Mouse (Mus musculus) cerebellum, adult 2 months (tissue): ENCODE measurements at regions not wholly inside any gene's neighbourhood (a gene's known extent, or its start where the extent isn't known, plus 50 kb on each side); places are given as distances from the start of the nearest gene placed in this dataset.

Experiments
- DNase-seq, 2 experiments: peaks; one replicate each; pipeline ENCODE4 v3.0.0; 2021
- H3K27ac ChIP-seq: fragments of 200-500 bp; 2 replicates; pipeline ENCODE4 v1.5.1; 2012; ENCODE audit warnings: low read length, control low read depth, inconsistent platforms; ENCODE audit not compliant: insufficient read depth
- H3K27me3 ChIP-seq: fragments of 200-500 bp; 2 replicates; pipeline ENCODE4 v1.6.1; 2012; ENCODE audit warnings: inconsistent platforms, mild to moderate bottlenecking, low read length, moderate library complexity; ENCODE audit not compliant: control insufficient read depth, insufficient read depth
- H3K4me1 ChIP-seq: fragments of 200-500 bp; 2 replicates; pipeline ENCODE4 v1.6.1; 2011; ENCODE audit warnings: low read length; ENCODE audit not compliant: control insufficient read depth, insufficient read depth
- H3K4me3 ChIP-seq: fragments of 200-500 bp; replicated peaks from 2 replicates; pipeline ENCODE3; 2011; ENCODE audit warnings: mild to moderate bottlenecking, low read depth, low read length, control low read depth; ENCODE audit not compliant: insufficient read depth
- CTCF ChIP-seq: fragments of 200-500 bp; IDR thresholded peaks from 2 replicates; pipeline ENCODE4 v1.5.1; 2011; ENCODE audit warnings: low read depth, mild to moderate bottlenecking, control low read depth, low read length, moderate library complexity, borderline replicate concordance; ENCODE audit not compliant: insufficient read depth
- POLR2A ChIP-seq: fragments of 200-500 bp; IDR thresholded peaks from 2 replicates; pipeline ENCODE4 v1.6.1; 2011; ENCODE audit warnings: low read length, control low read depth, borderline replicate concordance; ENCODE audit not compliant: insufficient read depth
- WGBS: fragments of 180-500 bp; shearing (Covaris S2); methylation state at CpG from one replicate; pipeline ENCODE4 v1.1.7; 2018; 5-methylcytosine and 5-hydroxymethylcytosine counted together

- no peak for DNase-seq
- Histone ChIP-seq H3K4me3 (no peak overlapping the region), H3K27me3 (no peaks in the 10 kb centered on the region), H3K4me1 (no peaks in the 10 kb centered on the region; the same call in 1 of the 2 replicates), H3K27ac (no peak overlapping the region)
- WGBS: 41% methylated on average over 5 of the region's 5 CpGs
- TF ChIP-seq POLR2A: no peak
These were observed 329.0 kb downstream of the Cxcl12 start for GRCm38 (mm10) chr6:117497337-117497736.

DNA sequence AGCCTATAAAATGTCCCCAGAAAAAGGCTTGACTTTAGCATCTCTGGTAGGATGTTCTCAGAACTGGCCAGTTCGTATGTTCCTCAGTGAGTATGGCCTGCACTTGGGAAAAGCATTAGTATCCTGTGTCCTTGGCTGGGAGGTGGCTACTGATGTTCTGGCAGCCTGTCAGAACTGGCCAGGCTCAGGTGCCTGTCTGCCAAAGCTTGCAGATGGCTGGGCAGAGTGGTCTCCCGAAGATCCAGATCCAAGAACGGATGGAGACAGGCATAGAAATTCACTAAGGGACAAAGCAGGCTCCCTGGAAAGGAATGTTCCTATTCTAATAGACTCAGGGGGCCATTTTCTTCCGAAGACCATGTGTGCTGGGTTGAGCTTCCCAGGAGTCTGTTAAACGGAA, 329.6 kb downstream of the Cxcl12 start:
- Histone ChIP-seq H3K27ac (no peak overlapping the region), H3K27me3 (no peaks in the 10 kb centered on the region), H3K4me3 (no peak overlapping the region), H3K4me1 (no peaks in the 10 kb centered on the region; the same call in 1 of the 2 replicates)
- no peak for TF ChIP-seq CTCF
- no peak for TF ChIP-seq POLR2A
- DNase-seq: peak in 1 of 2 experiments; percentile 10
- 23% methylated on average over 5 of the region's 5 CpGs for WGBS

DNA sequence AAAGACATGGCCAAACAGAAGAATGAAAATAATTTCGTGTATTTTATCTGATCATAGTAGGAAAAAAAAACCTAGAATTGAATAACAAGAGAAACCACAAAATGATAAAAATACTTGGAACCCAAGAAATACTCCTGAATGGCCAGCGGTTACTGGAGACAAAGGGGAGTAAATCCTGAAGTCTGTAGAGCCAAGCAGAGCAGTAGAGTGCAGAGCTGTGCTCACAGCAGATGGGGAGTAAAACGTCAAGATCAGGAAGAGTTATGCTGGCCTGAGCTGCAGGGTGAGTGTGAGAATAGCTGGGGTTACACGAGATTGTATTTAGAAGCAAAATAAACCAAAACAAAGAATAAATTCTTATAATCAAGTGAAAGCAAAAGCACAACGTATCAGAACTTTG, 334.0 kb downstream of the Cxcl12 start:
- TF ChIP-seq POLR2A (no peak), CTCF (no peak)

DNA sequence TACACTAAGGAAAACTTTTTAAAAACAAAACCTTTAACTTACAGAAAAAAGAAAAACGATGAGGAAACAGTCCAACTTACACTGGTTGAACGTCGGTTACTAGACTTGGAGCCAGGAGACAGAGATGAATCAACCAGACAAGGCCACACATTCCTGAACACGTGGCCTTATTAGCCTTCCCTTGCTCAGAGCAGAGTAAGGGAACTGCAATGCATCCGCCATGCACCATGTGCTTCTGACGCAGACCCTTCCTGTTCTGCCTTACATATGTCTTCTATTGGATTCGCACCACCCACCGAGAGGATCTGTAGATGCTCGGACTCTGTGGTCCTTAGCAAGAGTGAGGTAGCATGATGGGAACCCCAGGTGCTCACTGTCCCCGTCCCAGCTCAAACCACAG, 336.2 kb upstream of the Zfp637 start:
- H3K27ac ChIP-seq: no peak overlapping the region
- no peak overlapping the region for H3K4me3 ChIP-seq
- H3K27me3 ChIP-seq: no peaks in the 10 kb centered on the region
- WGBS: 86% methylated on average over 10 of the region's 10 CpGs
- DNase-seq: no peak
- TF ChIP-seq CTCF: no peak
- no peak for TF ChIP-seq POLR2A
- H3K4me1 ChIP-seq: no peaks in the 10 kb centered on the region

More for the DNA sequence above, 334.0 kb downstream of the Cxcl12 start:
- Histone ChIP-seq H3K27ac (no peak overlapping the region), H3K4me1 (no peaks in the 10 kb centered on the region; the same call in 1 of the 2 replicates), H3K27me3 (no peaks in the 10 kb centered on the region), H3K4me3 (no peak overlapping the region)
- DNase-seq: no peak
- WGBS: 66% methylated on average over 5 of the region's 5 CpGs

DNA sequence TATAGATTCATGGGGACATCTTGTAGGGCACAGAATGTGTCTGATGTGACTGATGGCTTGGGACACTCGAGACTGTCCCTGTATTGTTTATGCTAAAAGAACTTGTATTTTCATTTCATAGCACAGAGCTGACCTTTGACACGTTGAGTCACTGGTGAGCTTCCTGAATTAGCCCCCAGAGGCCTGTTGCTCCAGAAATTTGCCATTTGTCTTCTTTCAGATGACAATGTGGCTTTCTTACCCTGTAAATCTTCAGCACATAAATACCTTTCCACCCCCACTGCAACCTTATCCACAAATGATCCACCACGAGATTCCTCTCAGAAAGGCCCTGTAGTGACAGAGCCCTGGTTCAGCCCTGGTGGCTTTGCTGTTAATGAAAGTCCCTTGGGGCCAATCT, 335.5 kb upstream of the Zfp637 start:
- DNase-seq: no peak
- H3K4me3 ChIP-seq: no peak overlapping the region
- no peak for TF ChIP-seq POLR2A
- H3K27ac ChIP-seq: no peak overlapping the region
- H3K27me3 ChIP-seq: no peaks in the 10 kb centered on the region
- no peaks in the 10 kb centered on the region for H3K4me1 ChIP-seq
- WGBS: 66% methylated on average over 3 of the region's 3 CpGs

DNA sequence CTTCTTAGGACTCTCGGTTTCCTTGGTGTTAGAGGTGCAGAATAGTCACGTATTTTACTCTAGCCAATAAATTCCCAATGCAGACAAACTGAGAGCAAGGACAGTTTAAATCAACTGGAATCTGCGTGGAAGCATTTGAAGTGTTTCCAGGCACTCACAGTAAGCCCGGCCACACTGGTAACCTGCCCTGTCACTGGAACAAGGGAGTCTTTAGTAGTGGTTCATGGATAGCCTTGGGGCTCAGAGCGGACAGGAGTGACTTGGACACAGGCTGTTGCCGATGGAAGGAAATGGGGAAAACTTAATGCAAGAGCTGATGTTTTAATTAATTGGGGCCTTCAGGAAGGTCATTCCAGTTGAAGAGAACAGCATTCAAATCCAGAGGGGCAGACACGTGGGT, 334.4 kb upstream of the Zfp637 start:
- no peak overlapping the region for H3K4me3 ChIP-seq
- H3K4me1 ChIP-seq: no peaks in the 10 kb centered on the region
- DNase-seq: no peak
- H3K27ac ChIP-seq: no peak overlapping the region
- TF ChIP-seq CTCF: no peak
- TF ChIP-seq POLR2A: no peak
- 83% methylated on average over 7 of the region's 7 CpGs for WGBS
- no peaks in the 10 kb centered on the region for H3K27me3 ChIP-seq

DNA sequence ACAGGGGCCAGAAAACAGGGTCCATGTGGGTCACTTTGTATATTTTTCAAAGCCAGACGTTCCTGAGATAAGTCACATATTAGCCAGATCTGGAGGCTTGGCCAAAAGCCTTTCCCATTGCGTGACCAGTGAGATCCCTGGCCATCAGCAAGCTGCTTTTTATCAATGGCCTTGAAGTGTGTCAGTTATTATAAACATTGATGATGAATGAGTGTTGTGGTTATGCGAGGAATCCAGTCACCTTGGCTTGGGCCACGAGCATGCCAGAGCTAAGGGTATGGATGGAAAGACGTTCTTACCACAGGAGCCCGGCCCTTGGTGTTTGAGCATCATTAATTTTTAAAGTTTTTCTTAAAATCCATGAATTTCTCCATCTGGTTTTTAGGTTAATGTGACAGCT, 332.1 kb upstream of the Zfp637 start:
- no peak overlapping the region for H3K27ac ChIP-seq
- H3K4me1 ChIP-seq: no peaks in the 10 kb centered on the region
- H3K4me3 ChIP-seq: no peak overlapping the region
- no peaks in the 10 kb centered on the region for H3K27me3 ChIP-seq
- no peak for DNase-seq
- WGBS: 87% methylated on average over 6 of the region's 6 CpGs
- TF ChIP-seq POLR2A (no peak), CTCF (no peak)

DNA sequence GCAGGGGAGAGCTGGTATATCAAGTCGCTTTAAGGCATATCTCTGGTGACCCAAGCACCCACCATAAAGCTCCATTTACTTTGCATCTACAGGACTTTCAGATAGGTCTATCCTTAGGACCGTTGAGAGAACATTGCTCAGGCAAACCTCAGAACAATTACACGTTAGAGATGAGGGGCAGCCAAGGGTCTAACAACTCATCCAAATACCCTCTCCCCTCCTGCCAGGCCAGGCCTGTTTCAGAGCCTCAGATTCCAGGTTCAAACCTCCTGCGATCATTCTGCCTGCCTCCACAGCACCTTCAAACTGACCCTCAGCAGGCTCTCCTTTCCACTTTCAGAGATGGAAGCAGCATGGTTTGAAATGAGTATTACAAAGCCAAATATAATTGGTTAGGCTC, 331.0 kb upstream of the Zfp637 start:
- Histone ChIP-seq H3K4me1 (no peaks in the 10 kb centered on the region), H3K4me3 (no peak overlapping the region), H3K27me3 (no peaks in the 10 kb centered on the region), H3K27ac (no peak overlapping the region)
- no peak for TF ChIP-seq POLR2A
- TF ChIP-seq CTCF: no peak
- DNase-seq: no peak
- 88% methylated on average over 4 of the region's 4 CpGs for WGBS
